Mouse (Mus musculus): ENCODE data around the gene Rab32.

- TF ChIP-seq POLR2A (IDR thresholded peaks at IDR 0.05; ENCODE audit: borderline replicate concordance, extremely low read depth, low read depth, low read length): peak; percentile 45; the same call in 1 of the 2 replicates
- peak; percentile 83 for TF ChIP-seq CTCF (IDR thresholded peaks at IDR 0.05; ENCODE audit: insufficient read depth, low read length)
Observed at GRCm38 (mm10) chr10:10557570-10558336, at the start of gene Rab32.
